Mouse (Mus musculus) brain, adult 10 weeks (tissue): ENCODE data around the gene Gm10521. TPM values are rescaled to one million over a fixed set of nuclear protein-coding genes. Genes with fewer than 3 reads are reported as not detected.

ENCODE experiments used
- polyA plus RNA-seq: library from polyadenylated mRNA; stranded (reverse); fragments of 350-450 nt; fragmentation: Illumina TruSeq; extraction: RNeasy Lipid Tissue Mini Kit (QIAGEN cat#74804); gene quantifications from one replicate; pipeline ENCODE4 v1.2.3, GENCODE M21; 2015; ENCODE audit warnings: low read depth, low replicate concordance

Gm10521 gene
- not detected for polyA plus RNA-seq

DNA sequence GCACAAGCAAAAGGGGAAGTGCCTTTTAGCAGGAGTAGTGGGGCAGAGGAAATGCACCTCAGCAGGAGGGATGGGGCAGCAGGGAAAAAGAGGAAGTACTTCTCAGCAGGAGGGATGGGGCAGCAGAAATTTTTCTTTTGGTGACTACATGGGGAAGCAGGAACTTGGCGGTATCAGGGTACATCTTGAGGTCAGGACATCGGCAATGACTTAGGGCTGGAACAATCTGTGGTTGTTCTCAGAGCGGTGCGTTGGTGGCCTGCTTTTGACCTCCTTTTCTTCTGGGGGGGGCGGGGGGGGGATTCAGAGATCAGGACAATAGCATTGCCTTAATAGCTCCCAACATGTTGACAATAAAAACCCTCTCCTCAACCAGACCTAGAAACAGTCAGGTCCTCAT is at the start of gene Gm10521:
TSS of gene Gm10521 (plus strand) at position 301 of the 400 bp plus-strand sequence.

DNA sequence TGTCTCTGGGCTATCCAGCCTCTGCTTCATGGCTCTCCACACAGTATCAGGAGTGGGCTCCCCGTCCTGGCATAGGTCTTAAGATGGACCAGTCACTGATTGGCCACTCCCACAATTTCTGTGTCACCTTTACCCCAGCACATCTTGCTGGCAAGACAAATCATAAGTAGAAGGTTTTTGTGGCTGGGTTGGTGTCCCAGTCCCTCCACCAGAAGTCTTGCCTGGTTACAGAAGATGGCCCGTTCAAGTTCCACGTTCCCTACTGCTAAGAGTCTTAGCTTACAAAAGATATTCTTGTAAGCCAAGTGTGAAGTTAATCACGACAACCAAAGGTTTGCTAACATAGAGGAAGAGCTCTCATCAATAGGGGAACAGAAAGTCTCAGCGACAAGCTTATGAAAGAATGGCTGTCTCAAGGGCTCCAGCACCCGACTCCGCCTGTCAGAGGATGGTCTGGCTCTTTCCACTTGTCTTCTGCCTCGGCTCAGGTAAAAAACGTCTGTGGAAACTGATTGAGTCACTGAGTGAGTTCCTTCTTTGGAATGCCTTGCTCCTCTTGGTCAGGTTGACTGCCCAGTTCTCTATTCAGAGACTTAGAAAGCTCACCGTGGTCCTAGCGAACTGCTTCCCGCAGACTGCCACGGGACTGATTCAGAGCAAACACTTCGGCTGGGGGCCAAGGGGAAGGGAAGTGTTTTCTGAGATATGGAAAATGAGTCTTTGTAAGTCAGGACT is 22.0 kb downstream of the Gm10521 start, which contains the start of gene Slamf6:
TSS of gene Slamf6 (plus strand) at position 211 of the 735 bp plus-strand sequence.

Other genes with a start within 250 kb of the Gm10521 start
- gene Slamf7, start 242.6 kb upstream of the Gm10521 start, polyA plus RNA-seq, result not detected
- gene Cd48, start 213.7 kb upstream of the Gm10521 start, polyA plus RNA-seq, result 2.5 TPM
- gene Slamf1, start 128.5 kb upstream of the Gm10521 start, polyA plus RNA-seq, result 0.24 TPM
- 5.3 TPM for gene Cd84, start 56.0 kb upstream of the Gm10521 start, polyA plus RNA-seq
- 0.34 TPM for gene Slamf6, start 21.9 kb downstream of the Gm10521 start, polyA plus RNA-seq
- gene Vangl2, start 132.8 kb downstream of the Gm10521 start, polyA plus RNA-seq, result 6.4 TPM
- gene Nhlh1, start 161.9 kb downstream of the Gm10521 start, polyA plus RNA-seq, result 0.42 TPM
- gene Copa, start 186.9 kb downstream of the Gm10521 start, polyA plus RNA-seq, result 128 TPM
- 56.8 TPM for gene Ncstn, start 187.1 kb downstream of the Gm10521 start, polyA plus RNA-seq
- 102 TPM for gene Pex19, start 231.1 kb downstream of the Gm10521 start, polyA plus RNA-seq